Mouse (Mus musculus) limb, embryonic 14.5 days (tissue): ENCODE results near the gene Sh2d3c. TPM values are rescaled to one million over a fixed set of nuclear protein-coding genes. Genes with fewer than 3 reads are reported as not detected.
A peak's percentile ranks its signal among the peaks of the same experiment; 100 is the strongest.

ENCODE experiments used
- ATAC-seq: fragments of 200-750 bp; cut with Nextera tagmentation; 2 replicates; pipeline ENCODE4 v1.8.0; 2017; ENCODE audit warnings: low read depth, moderate number of reproducible peaks, moderate TSS enrichment; ENCODE audit not compliant: low FRiP score
- DNase-seq: peaks from one replicate; pipeline ENCODE4 v3.0.0-alpha.2; 2015; ENCODE audit warnings: low spot score
- H3K27ac ChIP-seq: fragments of 300-500 bp; sonication (generic); replicated peaks from 2 replicates; pipeline ENCODE4 v1.5.1; 2014; ENCODE audit warnings: low read depth, mild to moderate bottlenecking, low read length, moderate library complexity, mixed read lengths
- H3K27me3 ChIP-seq: fragments of 300-500 bp; sonication (generic); 2 replicates; pipeline ENCODE4 v1.6.1; 2014; ENCODE audit warnings: low read length, mixed read lengths; ENCODE audit not compliant: control insufficient read depth, insufficient read depth
- H3K36me3 ChIP-seq: fragments of 300-500 bp; sonication (generic); 2 replicates; pipeline ENCODE4 v1.6.1; 2014; ENCODE audit warnings: mild to moderate bottlenecking, low read length, moderate library complexity, mixed read lengths; ENCODE audit not compliant: control insufficient read depth, insufficient read depth
- H3K4me1 ChIP-seq: fragments of 300-500 bp; sonication (generic); 2 replicates; pipeline ENCODE4 v1.6.1; 2014; ENCODE audit warnings: antibody characterized with exemption, low read length, mixed read lengths; ENCODE audit not compliant: control insufficient read depth, insufficient read depth
- H3K4me2 ChIP-seq: fragments of 300-500 bp; sonication (generic); replicated peaks from 2 replicates; pipeline ENCODE4 v1.6.1; 2014; ENCODE audit warnings: low read depth, mild to moderate bottlenecking, low read length, moderate library complexity; ENCODE audit not compliant: severe bottlenecking
- H3K4me3 ChIP-seq: fragments of 300-500 bp; sonication (generic); replicated peaks from 2 replicates; pipeline ENCODE4 v1.5.1; 2014; ENCODE audit warnings: low read length
- H3K9ac ChIP-seq: fragments of 300-500 bp; sonication (generic); 2 replicates; pipeline ENCODE4 v1.6.1; 2014; ENCODE audit warnings: mild to moderate bottlenecking, low read depth, low read length, moderate library complexity; ENCODE audit not compliant: severe bottlenecking
- H3K9me3 ChIP-seq: fragments of 300-500 bp; sonication (generic); 2 replicates; pipeline ENCODE4 v1.6.1; 2016; ENCODE audit warnings: low read length; ENCODE audit not compliant: control insufficient read depth
- POLR2A ChIP-seq: fragments of 200-500 bp; IDR thresholded peaks from 2 replicates; pipeline ENCODE4 v1.8.0; 2012; ENCODE audit warnings: inconsistent platforms, mild to moderate bottlenecking, moderate library complexity, borderline replicate concordance; ENCODE audit not compliant: insufficient read depth, insufficient read length; ENCODE audit errors: extremely low read depth
- WGBS: fragments of 180-500 bp; shearing (Covaris S2); extraction: QIAGEN DNeasy Blood & Tissue Kit; methylation state at CpG from one replicate; pipeline ENCODE4 v1.1.7; 2014; 5-methylcytosine and 5-hydroxymethylcytosine counted together
- microRNA counts: library from miRNA; unstranded; fragments of <30 nt; microRNA quantifications from one replicate; lab custom pipeline; 2016
- microRNA-seq: library from miRNA; unstranded; fragments of <30 nt; microRNA quantifications from one replicate; pipeline ENCODE4, GENCODE M21; 2016
- polyA plus RNA-seq, 2 experiments: library from polyadenylated mRNA; depleted of rRNA in 1 of 2; stranded (reverse) in 1 of 2; unstranded in 1 of 2; fragments of >200 nt; fragmentation: Nextera tagmentation in 1 of 2; extraction: Ambion mirVana in 1 of 2; gene quantifications; 2 replicates each; pipeline versions ENCODE4 v1.2.1 to v1.2.3; 2012 to 2014

Sh2d3c gene
- polyA plus RNA-seq, 2 experiments, result 18.5 to 36.8 TPM

- WGBS, result 78% methylated on average over 6 of the region's 6 CpGs
- no peak overlapping the region for H3K4me3 ChIP-seq
- H3K27ac ChIP-seq, result no peak overlapping the region
- peaks cover 29% of the 10 kb centered on the region for H3K36me3 ChIP-seq
- DNase-seq (no peak), ATAC-seq (no peak)
- no peak for TF ChIP-seq POLR2A
- H3K4me2 ChIP-seq, result no peak overlapping the region
- no peaks in the 10 kb centered on the region for H3K9me3 ChIP-seq
- no peaks in the 10 kb centered on the region for H3K27me3 ChIP-seq
- H3K4me1 ChIP-seq, result no peaks in the 10 kb centered on the region
- H3K9ac ChIP-seq, result no peak overlapping the region
Observed at GRCm38 (mm10) chr2:32791297-32791696, 70.4 kb downstream of the Sh2d3c start.

- no peak for ATAC-seq
- TF ChIP-seq POLR2A, result no peak
- Histone ChIP-seq H3K9me3 (no peaks in the 10 kb centered on the region), H3K4me3 (no peak overlapping the region), H3K27ac (no peak overlapping the region), H3K4me2 (no peak overlapping the region), H3K27me3 (no peaks in the 10 kb centered on the region), H3K9ac (no peak overlapping the region), H3K36me3 (peaks cover 61% of the 10 kb centered on the region), H3K4me1 (no peaks in the 10 kb centered on the region)
- 81% methylated on average over 13 of the region's 13 CpGs for WGBS
- DNase-seq, result no peak
Observed at GRCm38 (mm10) chr2:32795748-32796418, 75.0 kb downstream of the Sh2d3c start.

GRCm38 (mm10) chr2:32798251-32798962 lies 77.6 kb downstream of the Sh2d3c start:
- Histone ChIP-seq H3K9me3 (no peaks in the 10 kb centered on the region), H3K4me3 (no peak overlapping the region), H3K27me3 (no peaks in the 10 kb centered on the region), H3K9ac (no peak overlapping the region), H3K36me3 (peaks cover 56% of the 10 kb centered on the region), H3K27ac (no peak overlapping the region), H3K4me1 (no peaks in the 10 kb centered on the region), H3K4me2 (no peak overlapping the region)
- ATAC-seq (no peak), DNase-seq (no peak)
- TF ChIP-seq POLR2A, result no peak
- 61% methylated on average over 10 of the region's 10 CpGs for WGBS

MicroRNAs within 50 kb of the gene (microRNA counts, 519-probe panel; counts per million panel counts)
- 1,743 counts per million, percentile 17 among the panel's probes with 10 or more counts for microRNA mmu-miR-2861 (lab: Ali Mortazavi, UCI)

Small RNAs within 50 kb of the gene (microRNA-seq; reads per million reads assigned to microRNA genes)
- not detected for gene Gm47291
- gene Mir2861, result not detected
- gene Mir3960, result not detected
- not detected for gene Mir8093

Other genes starting within 250 kb of the Sh2d3c start
- 15.3 and 22.8 TPM in 2 replicates for gene Fam102a, start 185.7 kb upstream of the Sh2d3c start, polyA plus RNA-seq (2012; rRNA removed)
- gene Fam102a, start 185.7 kb upstream of the Sh2d3c start, polyA plus RNA-seq (2014; fragmentation: Nextera tagmentation; extraction: Ambion mirVana), result 17.2 TPM in 2 replicates
- 146 and 178 TPM in 2 replicates for gene Dpm2, start 150.2 kb upstream of the Sh2d3c start, polyA plus RNA-seq (2012; rRNA removed)
- 122 TPM in 2 replicates for gene Dpm2, start 150.2 kb upstream of the Sh2d3c start, polyA plus RNA-seq (2014; fragmentation: Nextera tagmentation; extraction: Ambion mirVana)
- 1.9 and 3.1 TPM in 2 replicates for gene Pip5kl1, start 146.3 kb upstream of the Sh2d3c start, polyA plus RNA-seq (2012; rRNA removed)
- gene Pip5kl1, start 146.3 kb upstream of the Sh2d3c start, polyA plus RNA-seq (2014; fragmentation: Nextera tagmentation; extraction: Ambion mirVana), result 0.43 and 1.3 TPM in 2 replicates
- gene 9430097D07Rik, start 145.4 kb upstream of the Sh2d3c start, polyA plus RNA-seq (2012; rRNA removed), result 0.09 TPM in 1 of 2 replicates, not detected in the other
- gene 9430097D07Rik, start 145.4 kb upstream of the Sh2d3c start, polyA plus RNA-seq (2014; fragmentation: Nextera tagmentation; extraction: Ambion mirVana), result 0.17 TPM in 1 of 2 replicates, not detected in the other
- gene St6galnac4, start 134.0 kb upstream of the Sh2d3c start, polyA plus RNA-seq (2012; rRNA removed), result 31.8 and 44.9 TPM in 2 replicates
- 33.3 and 33.9 TPM in 2 replicates for gene St6galnac4, start 134.0 kb upstream of the Sh2d3c start, polyA plus RNA-seq (2014; fragmentation: Nextera tagmentation; extraction: Ambion mirVana)
- gene St6galnac6, start 121.3 kb upstream of the Sh2d3c start, polyA plus RNA-seq (2012; rRNA removed), result 39.2 and 52.9 TPM in 2 replicates
- gene St6galnac6, start 121.3 kb upstream of the Sh2d3c start, polyA plus RNA-seq (2014; fragmentation: Nextera tagmentation; extraction: Ambion mirVana), result 10.7 and 11.7 TPM in 2 replicates
- 25.5 and 26.7 TPM in 2 replicates for gene Ak1, start 99.3 kb upstream of the Sh2d3c start, polyA plus RNA-seq (2012; rRNA removed)
- gene Ak1, start 99.3 kb upstream of the Sh2d3c start, polyA plus RNA-seq (2014; fragmentation: Nextera tagmentation; extraction: Ambion mirVana), result 44.1 and 56.2 TPM in 2 replicates
- 61.4 and 91.8 TPM in 2 replicates for gene Eng, start 74.5 kb upstream of the Sh2d3c start, polyA plus RNA-seq (2012; rRNA removed)
- gene Eng, start 74.5 kb upstream of the Sh2d3c start, polyA plus RNA-seq (2014; fragmentation: Nextera tagmentation; extraction: Ambion mirVana), result 49.3 and 52.2 TPM in 2 replicates
- 75.7 and 101 TPM in 2 replicates for gene Fpgs, start 16.9 kb upstream of the Sh2d3c start, polyA plus RNA-seq (2012; rRNA removed)
- 30.7 and 33.4 TPM in 2 replicates for gene Fpgs, start 16.9 kb upstream of the Sh2d3c start, polyA plus RNA-seq (2014; fragmentation: Nextera tagmentation; extraction: Ambion mirVana)
- 211 and 240 TPM in 2 replicates for gene Cdk9, start 8.0 kb upstream of the Sh2d3c start, polyA plus RNA-seq (2012; rRNA removed)
- gene Cdk9, start 8.0 kb upstream of the Sh2d3c start, polyA plus RNA-seq (2014; fragmentation: Nextera tagmentation; extraction: Ambion mirVana), result 84.7 and 87.1 TPM in 2 replicates
- 0.14 and 0.15 TPM in 2 replicates for gene 6330409D20Rik, start 20.0 kb downstream of the Sh2d3c start, polyA plus RNA-seq (2012; rRNA removed)
- gene 6330409D20Rik, start 20.0 kb downstream of the Sh2d3c start, polyA plus RNA-seq (2014; fragmentation: Nextera tagmentation; extraction: Ambion mirVana), result not detected in 2 replicates
- gene Tor2a, start 36.2 kb downstream of the Sh2d3c start, polyA plus RNA-seq (2012; rRNA removed), result 82.6 and 169 TPM in 2 replicates
- gene Tor2a, start 36.2 kb downstream of the Sh2d3c start, polyA plus RNA-seq (2014; fragmentation: Nextera tagmentation; extraction: Ambion mirVana), result 81.2 and 86.2 TPM in 2 replicates
- gene Ttc16, start 54.6 kb downstream of the Sh2d3c start, polyA plus RNA-seq (2012; rRNA removed), result 0.47 and 0.70 TPM in 2 replicates
- gene Ttc16, start 54.6 kb downstream of the Sh2d3c start, polyA plus RNA-seq (2014; fragmentation: Nextera tagmentation; extraction: Ambion mirVana), result 0.12 and 0.15 TPM in 2 replicates
- gene Ptrh1, start 54.7 kb downstream of the Sh2d3c start, polyA plus RNA-seq (2012; rRNA removed), result 11.3 and 11.5 TPM in 2 replicates
- 5.1 and 5.8 TPM in 2 replicates for gene Ptrh1, start 54.7 kb downstream of the Sh2d3c start, polyA plus RNA-seq (2014; fragmentation: Nextera tagmentation; extraction: Ambion mirVana)
- 0.04 and 0.05 TPM in 2 replicates for gene Cfap157, start 63.4 kb downstream of the Sh2d3c start, polyA plus RNA-seq (2012; rRNA removed)
- 0.11 and 0.12 TPM in 2 replicates for gene Cfap157, start 63.4 kb downstream of the Sh2d3c start, polyA plus RNA-seq (2014; fragmentation: Nextera tagmentation; extraction: Ambion mirVana)
- 22.2 and 22.3 TPM in 2 replicates for gene Stxbp1, start 126.2 kb downstream of the Sh2d3c start, polyA plus RNA-seq (2012; rRNA removed)
- 15.8 and 20.8 TPM in 2 replicates for gene Stxbp1, start 126.2 kb downstream of the Sh2d3c start, polyA plus RNA-seq (2014; fragmentation: Nextera tagmentation; extraction: Ambion mirVana)
- 73.5 and 81.0 TPM in 2 replicates for gene Fam129b, start 155.1 kb downstream of the Sh2d3c start, polyA plus RNA-seq (2012; rRNA removed)
- gene Fam129b, start 155.1 kb downstream of the Sh2d3c start, polyA plus RNA-seq (2014; fragmentation: Nextera tagmentation; extraction: Ambion mirVana), result 45.9 and 46.2 TPM in 2 replicates
- 1,366 and 1,484 TPM in 2 replicates for gene Rpl12, start 240.5 kb downstream of the Sh2d3c start, polyA plus RNA-seq (2012; rRNA removed)
- 237 and 247 TPM in 2 replicates for gene Rpl12, start 240.5 kb downstream of the Sh2d3c start, polyA plus RNA-seq (2014; fragmentation: Nextera tagmentation; extraction: Ambion mirVana)
- 18.0 and 20.3 TPM in 2 replicates for gene Lrsam1, start 240.6 kb downstream of the Sh2d3c start, polyA plus RNA-seq (2012; rRNA removed)
- 9.4 and 11.5 TPM in 2 replicates for gene Lrsam1, start 240.6 kb downstream of the Sh2d3c start, polyA plus RNA-seq (2014; fragmentation: Nextera tagmentation; extraction: Ambion mirVana)